Mouse (Mus musculus) spleen, postnatal 14 days (tissue): ENCODE results near the gene H2afy.

ENCODE experiments used
- DNase-seq, 2 experiments: peaks; one replicate each; pipeline ENCODE4 v3.0.0; 2021 to 2022; ENCODE audit warnings: low spot score in 2 of 2

H2afy gene

GRCm38 (mm10) chr13:56145523-56145922, 9.4 kb upstream of the H2afy start:
- peak; percentile 37 to 48 for DNase-seq

GRCm38 (mm10) chr13:56144021-56144420, 7.9 kb upstream of the H2afy start:
- DNase-seq = no peak

GRCm38 (mm10) chr13:56143151-56143513, 7.0 kb upstream of the H2afy start:
- no peak for DNase-seq

- DNase-seq = no peak
Observed at GRCm38 (mm10) chr13:56142382-56143150, 6.4 kb upstream of the H2afy start.

GRCm38 (mm10) chr13:56139167-56139751, 3.1 kb upstream of the H2afy start:
- DNase-seq = no peak

GRCm38 (mm10) chr13:56135231-56136052, 719 bp downstream of the H2afy start:
- peak; percentile 69 to 72 for DNase-seq

GRCm38 (mm10) chr13:56134631-56135181, 1.5 kb downstream of the H2afy start:
- DNase-seq = peak; percentile 22 to 34

GRCm38 (mm10) chr13:56134031-56134430, 2.1 kb downstream of the H2afy start:
- no peak for DNase-seq

- no peak for DNase-seq
Observed at GRCm38 (mm10) chr13:56132941-56133340, 3.2 kb downstream of the H2afy start.

- no peak for DNase-seq
Observed at GRCm38 (mm10) chr13:56132326-56132936, 3.7 kb downstream of the H2afy start.

- DNase-seq = no peak
Observed at GRCm38 (mm10) chr13:56130544-56130943, 5.6 kb downstream of the H2afy start.

GRCm38 (mm10) chr13:56129578-56129977, 6.6 kb downstream of the H2afy start:
- DNase-seq = no peak

- DNase-seq = no peak
Observed at GRCm38 (mm10) chr13:56129014-56129413, 7.1 kb downstream of the H2afy start.

GRCm38 (mm10) chr13:56125632-56126031, 10.5 kb downstream of the H2afy start:
- DNase-seq = no peak

GRCm38 (mm10) chr13:56123075-56123474, 13.1 kb downstream of the H2afy start:
- DNase-seq = no peak

GRCm38 (mm10) chr13:56117991-56118765, 18.0 kb downstream of the H2afy start:
- no peak for DNase-seq

GRCm38 (mm10) chr13:56115906-56116305, 20.3 kb downstream of the H2afy start:
- DNase-seq = no peak

GRCm38 (mm10) chr13:56115386-56115785, 20.8 kb downstream of the H2afy start:
- DNase-seq = no peak

GRCm38 (mm10) chr13:56113431-56114248, 22.5 kb downstream of the H2afy start:
- no peak for DNase-seq

GRCm38 (mm10) chr13:56112980-56113379, 23.2 kb downstream of the H2afy start:
- no peak for DNase-seq
